Mouse (Mus musculus) CD4-positive, CD25-positive, alpha-beta regulatory T cell, adult 2 months (primary cell): ENCODE results near the gene Cdk6.

ENCODE experiments used
- DNase-seq: peaks from one replicate; pipeline ENCODE4 v3.0.0-alpha.2; 2012; ENCODE audit warnings: low read depth, low spot score

Gene Cdk6

GRCm38 (mm10) chr5:3483054-3483722, 141.9 kb downstream of the Cdk6 start:
- DNase-seq: no peak

- DNase-seq: no peak
Measured at GRCm38 (mm10) chr5:3486579-3487282, 145.4 kb downstream of the Cdk6 start.

- DNase-seq: no peak
Measured at GRCm38 (mm10) chr5:3488146-3488774, 147.0 kb downstream of the Cdk6 start.

- no peak for DNase-seq
Measured at GRCm38 (mm10) chr5:3490358-3490757, 149.1 kb downstream of the Cdk6 start.

- DNase-seq: no peak
Measured at GRCm38 (mm10) chr5:3491084-3491483, 149.8 kb downstream of the Cdk6 start.

- no peak for DNase-seq
Measured at GRCm38 (mm10) chr5:3491883-3492282, 150.6 kb downstream of the Cdk6 start.

- no peak for DNase-seq
Measured at GRCm38 (mm10) chr5:3492776-3493636, 151.7 kb downstream of the Cdk6 start.

GRCm38 (mm10) chr5:3493968-3494367, 152.7 kb downstream of the Cdk6 start:
- no peak for DNase-seq

GRCm38 (mm10) chr5:3494452-3495187, 153.3 kb downstream of the Cdk6 start:
- DNase-seq: peak; percentile 61

- DNase-seq: peak; percentile 44
Measured at GRCm38 (mm10) chr5:3497505-3497925, 156.2 kb downstream of the Cdk6 start.

GRCm38 (mm10) chr5:3500298-3500697, 159.0 kb downstream of the Cdk6 start:
- no peak for DNase-seq

- DNase-seq: no peak
Measured at GRCm38 (mm10) chr5:3500957-3501563, 159.8 kb downstream of the Cdk6 start.

GRCm38 (mm10) chr5:3501564-3502001, 160.3 kb downstream of the Cdk6 start:
- DNase-seq: peak; percentile 64

- DNase-seq: peak; percentile 50
Measured at GRCm38 (mm10) chr5:3502610-3503350, 161.5 kb downstream of the Cdk6 start.

- no peak for DNase-seq
Measured at GRCm38 (mm10) chr5:3503373-3503772, 162.1 kb downstream of the Cdk6 start.

GRCm38 (mm10) chr5:3503836-3504323, 162.6 kb downstream of the Cdk6 start:
- DNase-seq: peak; percentile 40

- no peak for DNase-seq
Measured at GRCm38 (mm10) chr5:3504453-3504852, 163.2 kb downstream of the Cdk6 start.

- DNase-seq: no peak
Measured at GRCm38 (mm10) chr5:3505553-3505952, 164.3 kb downstream of the Cdk6 start.

- DNase-seq: peak; percentile 59
Measured at GRCm38 (mm10) chr5:3508480-3509381, 167.4 kb downstream of the Cdk6 start.
